Mouse (Mus musculus): ENCODE measurements around the gene Ankle1. TPM values are rescaled to one million over a fixed set of nuclear protein-coding genes. Genes with fewer than 3 reads are reported as not detected.

Ankle1 gene
- polyA plus RNA-seq, 1 experiment = 5.7 TPM

DNA sequence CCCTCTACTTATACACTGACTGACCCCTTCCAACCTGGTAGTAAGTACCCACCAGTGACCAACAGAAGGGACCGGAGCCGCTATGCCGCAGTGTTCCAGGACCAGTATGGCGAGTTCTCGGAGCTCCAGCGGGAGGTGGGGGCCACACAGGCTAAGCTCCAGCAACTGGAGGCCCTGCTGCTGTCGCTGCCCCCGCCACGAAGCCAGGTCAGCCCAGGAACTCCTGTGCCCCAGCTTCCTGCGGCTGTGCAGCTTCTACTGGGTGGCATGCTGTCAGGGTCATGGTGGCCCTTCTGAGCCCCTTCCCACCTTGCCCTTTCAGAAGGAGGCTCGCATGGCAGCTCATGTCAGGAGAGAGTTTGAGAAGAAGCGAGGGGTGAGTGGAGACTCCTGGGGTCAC lies 33.4 kb upstream of the Ankle1 start:
- peaks cover 10% of the 10 kb centered on the region for H3K4me1 ChIP-seq (ENCODE audit: control insufficient read depth, insufficient read depth, low read length)
- no peak overlapping the region for H3K4me3 ChIP-seq (ENCODE audit: insufficient read depth, low read length)
- no peak overlapping the region for H3K27ac ChIP-seq (ENCODE audit: insufficient read depth, low read length)
- no peak for TF ChIP-seq CTCF (IDR thresholded peaks at IDR 0.05; ENCODE audit: borderline replicate concordance, insufficient read depth, low read length)
- no peak for TF ChIP-seq POLR2A (IDR thresholded peaks at IDR 0.05; ENCODE audit: low read depth, low read length)

DNA sequence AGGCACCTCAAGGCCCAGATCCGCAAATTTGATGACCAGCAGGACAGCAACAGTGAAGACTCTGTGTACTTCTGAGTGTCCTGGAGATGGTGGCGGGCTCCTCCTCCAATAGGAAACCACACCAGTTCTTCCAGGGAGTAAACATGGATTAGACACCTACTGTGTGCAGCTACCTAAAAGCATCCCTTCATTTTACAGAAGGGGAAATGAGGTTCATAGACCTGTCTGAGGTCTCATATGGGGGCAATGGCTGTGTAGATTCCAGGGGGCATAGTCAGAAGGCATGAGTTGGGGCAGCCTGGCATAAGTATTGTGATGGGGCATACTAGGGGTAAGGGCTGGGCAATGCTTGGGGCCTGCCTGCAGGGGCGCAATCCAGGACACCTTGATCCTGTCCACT lies 32.8 kb upstream of the Ankle1 start:
- no peak overlapping the region for H3K4me3 ChIP-seq (ENCODE audit: insufficient read depth, low read length)
- TF ChIP-seq POLR2A (IDR thresholded peaks at IDR 0.05; ENCODE audit: low read depth, low read length) (no peak), CTCF (IDR thresholded peaks at IDR 0.05; ENCODE audit: borderline replicate concordance, insufficient read depth, low read length) (no peak)
- peaks cover 8% of the 10 kb centered on the region for H3K4me1 ChIP-seq (ENCODE audit: control insufficient read depth, insufficient read depth, low read length)
- no peak overlapping the region for H3K27ac ChIP-seq (ENCODE audit: insufficient read depth, low read length)

DNA sequence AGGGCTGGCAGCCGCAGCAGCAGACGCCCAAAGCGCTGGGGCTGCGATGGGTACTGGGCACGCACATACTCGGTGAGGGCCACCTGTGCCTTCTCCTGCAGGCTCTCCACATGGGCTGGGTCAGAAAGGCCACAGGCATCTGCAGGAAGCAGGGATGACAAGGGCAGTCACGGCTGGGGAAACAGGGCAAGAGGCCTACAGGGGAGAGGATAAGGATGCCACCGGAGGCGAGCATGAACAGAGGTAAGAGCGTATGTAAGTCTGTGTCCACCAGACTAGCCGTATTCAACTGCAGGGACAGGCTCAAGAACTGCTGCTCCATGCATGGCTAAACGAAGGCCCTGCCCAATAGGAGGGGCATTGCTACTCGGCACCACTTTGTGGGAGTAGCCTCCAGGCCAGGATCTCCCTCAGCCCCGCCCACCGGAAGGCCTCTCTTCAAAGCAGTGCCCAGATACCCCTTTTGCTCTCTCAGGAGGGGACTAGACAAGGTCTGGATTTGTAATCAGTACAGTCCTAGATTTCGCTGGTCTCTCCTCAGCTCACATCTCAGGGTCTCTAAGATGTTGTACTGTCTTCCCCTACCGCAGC lies 31.1 kb upstream of the Ankle1 start:
- no peak for TF ChIP-seq CTCF (IDR thresholded peaks at IDR 0.05; ENCODE audit: borderline replicate concordance, insufficient read depth, low read length)
- no peak overlapping the region for H3K4me3 ChIP-seq (ENCODE audit: insufficient read depth, low read length)

DNA sequence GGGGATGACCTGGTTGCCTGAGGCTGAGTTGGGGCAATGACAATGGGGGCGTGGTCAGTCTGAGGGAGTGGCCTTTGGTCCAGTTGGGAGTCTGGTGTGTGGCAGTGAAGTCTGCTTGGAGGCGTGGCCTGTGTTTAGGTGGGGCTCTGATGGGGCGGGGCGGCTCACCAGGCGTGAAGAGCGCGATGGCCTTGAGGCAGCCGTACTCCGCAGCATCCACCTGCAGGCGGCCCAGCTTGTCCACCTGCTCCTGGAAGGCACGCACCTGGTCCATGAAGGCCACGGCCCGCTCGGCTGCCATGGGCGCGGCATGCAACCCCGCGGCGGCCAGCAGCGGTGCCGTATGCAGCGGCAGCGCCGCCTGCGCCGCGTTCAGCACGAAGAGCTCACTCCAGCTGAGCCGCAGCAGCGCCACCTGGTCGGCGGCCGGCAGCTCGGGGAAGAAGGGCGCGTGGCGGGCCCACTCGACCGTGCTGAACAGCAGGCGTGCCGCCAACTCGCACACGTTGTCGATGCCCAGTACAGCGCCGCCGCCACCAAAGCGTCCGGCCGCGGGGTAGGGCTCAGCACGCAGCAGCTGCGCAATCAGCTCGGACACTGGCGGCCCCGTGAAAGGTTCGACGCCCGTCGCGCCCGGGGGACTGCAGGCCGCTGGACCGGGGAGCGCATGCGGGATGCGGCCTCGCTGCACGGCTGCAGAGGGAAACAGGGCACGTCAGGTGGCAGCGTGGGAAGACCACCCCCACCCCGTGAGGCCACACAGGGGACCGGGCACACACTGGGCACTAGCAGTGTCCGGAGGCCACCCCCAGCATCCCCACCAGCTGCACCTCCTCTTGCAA lies 30.0 kb upstream of the Ankle1 start:
- no peak overlapping the region for H3K27ac ChIP-seq (ENCODE audit: insufficient read depth, low read length)
- TF ChIP-seq CTCF (IDR thresholded peaks at IDR 0.05; ENCODE audit: borderline replicate concordance, insufficient read depth, low read length) (peak; percentile 12; the same call in 1 of the 2 replicates), POLR2A (IDR thresholded peaks at IDR 0.05; ENCODE audit: low read depth, low read length) (no peak)
- H3K4me1 ChIP-seq (ENCODE audit: control insufficient read depth, insufficient read depth, low read length) = peaks cover 2% of the 10 kb centered on the region

More for the DNA sequence above, 31.1 kb upstream of the Ankle1 start:
- Histone ChIP-seq H3K27ac (ENCODE audit: insufficient read depth, low read length) (no peak overlapping the region), H3K4me1 (ENCODE audit: control insufficient read depth, insufficient read depth, low read length) (peaks cover 2% of the 10 kb centered on the region)

DNA sequence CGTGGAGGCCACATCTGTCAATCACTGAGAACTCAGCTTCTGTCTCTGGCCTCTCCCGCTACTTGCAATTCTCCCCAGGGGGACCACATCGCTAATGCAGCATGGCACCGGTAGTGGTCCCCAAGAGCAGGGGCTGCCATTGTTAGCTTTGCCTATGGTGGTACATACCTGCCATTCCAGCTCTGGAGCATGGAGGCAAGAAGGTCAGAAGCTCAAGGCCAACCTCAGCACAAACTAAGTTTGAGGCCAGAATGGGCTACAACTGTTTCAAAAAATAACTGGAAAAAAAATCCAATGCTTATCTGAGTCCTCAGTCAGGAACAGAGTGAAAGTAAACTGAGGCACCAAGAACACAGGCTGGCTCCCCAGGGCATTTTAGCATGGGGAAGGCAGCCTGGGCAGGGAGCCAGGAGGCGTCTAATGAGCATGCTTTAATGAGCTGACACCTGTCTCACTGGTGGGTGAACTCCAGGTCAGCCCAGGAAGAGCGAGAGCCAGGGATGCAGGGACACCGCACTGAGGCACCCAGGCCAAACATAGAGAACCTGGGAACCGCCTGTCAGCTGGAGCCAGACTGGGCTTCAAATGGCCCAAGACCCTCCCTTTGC lies 29.3 kb upstream of the Ankle1 start:
- TF ChIP-seq POLR2A (IDR thresholded peaks at IDR 0.05; ENCODE audit: low read depth, low read length) (no peak), CTCF (IDR thresholded peaks at IDR 0.05; ENCODE audit: borderline replicate concordance, insufficient read depth, low read length) (no peak)
- Histone ChIP-seq H3K27ac (ENCODE audit: insufficient read depth, low read length) (no peak overlapping the region), H3K4me1 (ENCODE audit: control insufficient read depth, insufficient read depth, low read length) (peaks cover 2% of the 10 kb centered on the region), H3K4me3 (ENCODE audit: insufficient read depth, low read length) (no peak overlapping the region)

More for the DNA sequence above, 30.0 kb upstream of the Ankle1 start:
- no peak overlapping the region for H3K4me3 ChIP-seq (ENCODE audit: insufficient read depth, low read length)

DNA sequence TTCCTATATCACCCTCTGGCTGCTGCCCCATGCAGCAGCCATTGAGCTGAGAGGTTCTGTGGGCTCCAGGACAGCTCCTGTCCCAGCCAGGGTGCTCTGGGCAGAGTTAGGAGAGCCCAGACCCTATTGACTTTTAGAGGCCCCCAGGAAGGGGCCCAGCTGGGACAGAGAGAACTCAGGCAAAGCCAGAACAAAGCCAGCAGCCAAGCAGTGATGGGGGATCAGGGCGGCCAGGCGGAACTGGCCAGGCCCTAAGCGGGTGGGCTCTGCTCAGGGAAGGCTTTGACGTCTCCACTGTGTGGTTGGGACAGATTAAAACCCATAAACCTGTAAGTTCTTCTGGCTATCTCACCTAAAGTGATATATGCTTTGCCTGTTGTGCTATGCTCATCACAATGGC lies 26.8 kb upstream of the Ankle1 start:
- Histone ChIP-seq H3K27ac (ENCODE audit: insufficient read depth, low read length) (no peak overlapping the region), H3K4me3 (ENCODE audit: insufficient read depth, low read length) (peak overlapping the region; percentile 90; the same call in 1 of the 2 replicates), H3K4me1 (ENCODE audit: control insufficient read depth, insufficient read depth, low read length) (peaks cover 7% of the 10 kb centered on the region)
- TF ChIP-seq POLR2A (IDR thresholded peaks at IDR 0.05; ENCODE audit: low read depth, low read length) (no peak), CTCF (IDR thresholded peaks at IDR 0.05; ENCODE audit: borderline replicate concordance, insufficient read depth, low read length) (no peak)

DNA sequence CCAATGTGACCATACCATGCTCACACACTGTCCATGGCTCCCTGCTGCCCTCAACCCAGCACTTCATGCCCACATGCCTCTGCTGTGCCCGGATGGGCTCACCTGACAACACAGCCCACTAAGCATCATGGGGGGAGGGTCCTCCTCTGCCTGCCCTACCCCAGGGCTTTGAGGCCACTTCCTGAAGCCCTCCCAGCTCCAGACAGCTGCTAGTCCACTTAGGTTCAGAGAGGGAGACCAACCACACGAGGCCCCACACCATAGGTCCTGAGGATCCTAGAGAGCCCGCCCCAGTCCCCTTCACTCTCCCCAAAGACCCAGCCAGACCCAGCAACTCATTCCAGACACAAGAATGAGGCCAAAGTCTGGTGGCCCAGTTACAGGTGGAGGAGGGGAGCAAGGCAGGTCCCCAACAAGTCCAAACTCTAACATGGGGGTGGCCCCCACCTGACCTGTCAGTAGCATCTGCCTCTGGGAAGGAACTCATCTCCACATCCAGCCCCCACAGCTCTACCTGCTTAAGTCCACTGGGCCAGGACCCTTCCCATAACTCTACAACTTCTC lies 26.2 kb upstream of the Ankle1 start:
- peaks cover 7% of the 10 kb centered on the region for H3K4me1 ChIP-seq (ENCODE audit: control insufficient read depth, insufficient read depth, low read length)
- H3K4me3 ChIP-seq (ENCODE audit: insufficient read depth, low read length) = peak overlapping the region; percentile 90
- no peak for TF ChIP-seq CTCF (IDR thresholded peaks at IDR 0.05; ENCODE audit: borderline replicate concordance, insufficient read depth, low read length)
- H3K27ac ChIP-seq (ENCODE audit: insufficient read depth, low read length) = no peak overlapping the region

DNA sequence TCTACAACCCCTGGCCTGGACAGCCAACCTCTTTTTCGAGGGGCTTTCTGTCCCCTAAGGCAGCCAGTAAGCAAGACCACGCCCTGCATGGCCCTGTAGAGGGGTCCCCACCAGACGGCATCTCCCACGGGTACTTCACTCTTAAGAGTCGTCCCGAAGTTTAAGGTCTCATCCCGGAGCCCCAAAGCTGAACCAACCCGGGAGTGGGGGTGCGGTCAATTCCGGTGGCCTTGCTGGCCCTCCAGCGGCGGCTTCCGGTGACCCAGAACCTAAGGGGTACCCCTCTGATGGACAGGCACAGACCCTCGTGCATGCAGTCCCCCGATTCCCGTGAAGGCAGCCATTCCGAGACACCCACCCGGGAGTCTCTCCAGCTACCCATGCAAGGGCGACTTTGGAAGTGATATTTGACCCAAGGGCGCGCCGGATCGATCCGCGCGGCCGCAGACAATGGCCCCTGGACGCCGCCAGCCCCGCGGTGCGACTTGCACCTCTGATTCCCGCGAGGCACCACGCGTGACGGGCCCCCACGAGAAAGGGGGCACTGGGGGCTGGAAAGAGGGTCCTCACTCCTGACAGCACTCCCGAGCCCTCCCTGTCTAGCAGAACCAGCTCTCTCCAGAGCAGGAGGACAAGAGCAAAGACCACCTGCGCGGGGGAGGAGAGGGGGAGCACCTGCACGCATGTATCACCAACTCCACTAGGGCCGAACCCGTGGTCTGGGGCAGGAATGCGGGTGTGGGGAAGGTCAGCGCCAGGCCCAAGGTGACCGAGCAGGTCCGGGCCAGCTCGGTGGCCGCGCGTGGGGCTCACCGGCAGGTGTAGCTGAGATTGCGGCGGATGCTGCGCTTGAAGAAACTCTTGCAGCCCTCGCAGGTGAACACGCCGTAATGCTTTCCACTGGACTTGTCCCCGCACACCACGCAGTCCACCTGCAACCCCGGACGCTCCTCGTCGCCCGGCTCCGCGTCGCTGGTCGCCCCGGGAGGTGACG lies 25.3 kb upstream of the Ankle1 start:
- Histone ChIP-seq H3K4me3 (ENCODE audit: insufficient read depth, low read length) (peak overlapping the region; percentile 90), H3K27ac (ENCODE audit: insufficient read depth, low read length) (no peak overlapping the region), H3K4me1 (ENCODE audit: control insufficient read depth, insufficient read depth, low read length) (peaks cover 7% of the 10 kb centered on the region)
- TF ChIP-seq POLR2A (IDR thresholded peaks at IDR 0.05; ENCODE audit: low read depth, low read length) = 0 out of 2 replicates have a peak, but pooled peaks have one; percentile 13
- no peak for TF ChIP-seq CTCF (IDR thresholded peaks at IDR 0.05; ENCODE audit: borderline replicate concordance, insufficient read depth, low read length)
